Mouse (Mus musculus) midbrain, embryonic 12.5 days (tissue): Measurements from ENCODE around the gene Slc9b2. TPM values are rescaled to one million over a fixed set of nuclear protein-coding genes. Genes with fewer than 3 reads are reported as not detected.

Source experiments
- ATAC-seq: fragments of 200-750 bp; cut with Nextera tagmentation; 2 replicates; pipeline ENCODE4 v1.8.0; 2017; ENCODE audit warnings: low read depth, moderate TSS enrichment, moderate library complexity; ENCODE audit not compliant: low FRiP score
- H3K27ac ChIP-seq: fragments of 300-500 bp; sonication (generic); replicated peaks from 2 replicates; pipeline ENCODE4 v1.5.1; 2016; ENCODE audit warnings: mild to moderate bottlenecking
- H3K27me3 ChIP-seq: fragments of 300-500 bp; sonication (generic); 2 replicates; pipeline ENCODE4 v1.6.1; 2016; ENCODE audit warnings: mild to moderate bottlenecking
- H3K36me3 ChIP-seq: fragments of 300-500 bp; sonication (generic); 2 replicates; pipeline ENCODE4 v1.6.1; 2016
- H3K4me1 ChIP-seq: fragments of 300-500 bp; sonication (generic); 2 replicates; pipeline ENCODE4 v1.6.1; 2016
- H3K4me2 ChIP-seq: fragments of 300-500 bp; sonication (generic); replicated peaks from 2 replicates; pipeline ENCODE4 v1.6.1; 2016; ENCODE audit warnings: mild to moderate bottlenecking, moderate library complexity
- H3K4me3 ChIP-seq: fragments of 300-500 bp; sonication (generic); 2 replicates; pipeline ENCODE4 v1.5.1; 2016; ENCODE audit warnings: mild to moderate bottlenecking
- H3K9ac ChIP-seq: fragments of 300-500 bp; sonication (generic); replicated peaks from 2 replicates; pipeline ENCODE4 v1.6.1; 2016; ENCODE audit warnings: mild to moderate bottlenecking, moderate library complexity
- H3K9me3 ChIP-seq: fragments of 300-500 bp; sonication (generic); 2 replicates; pipeline ENCODE4 v1.6.1; 2016; ENCODE audit warnings: mild to moderate bottlenecking
- WGBS: fragments of 180-500 bp; shearing (Covaris S2); methylation state at CpG from one replicate; pipeline ENCODE4 v1.1.7; 2016; 5-methylcytosine and 5-hydroxymethylcytosine counted together
- polyA plus RNA-seq: library from polyadenylated mRNA; unstranded; fragments of >200 nt; fragmentation: Nextera tagmentation; extraction: Ambion mirVana; gene quantifications from 2 replicates; pipeline ENCODE4 v1.2.1, GENCODE M21; 2016

Gene Slc9b2
- polyA plus RNA-seq, 1 experiment from 2014 or later: 0.98 TPM

DNA sequence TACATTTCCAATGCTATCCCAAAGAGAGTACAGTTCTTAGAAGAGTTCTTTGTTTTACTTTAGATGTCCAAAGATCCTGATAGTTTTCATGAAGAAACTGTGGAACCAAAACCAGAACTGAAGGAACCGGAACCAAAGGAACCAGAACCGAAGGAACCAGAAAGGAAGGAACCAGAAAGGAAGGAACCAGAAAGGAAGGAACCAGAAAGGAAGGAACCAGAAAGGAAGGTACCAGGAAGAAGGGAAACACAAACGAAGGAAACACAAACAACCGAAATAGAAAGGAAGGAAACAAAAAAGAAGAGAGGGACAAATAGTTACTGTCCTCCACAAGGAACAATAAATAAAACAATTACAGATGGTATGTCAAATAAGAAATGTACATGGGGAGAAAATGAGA, 49.9 kb downstream of the Slc9b2 start:
- no peaks in the 10 kb centered on the region for H3K27me3 ChIP-seq
- no peaks in the 10 kb centered on the region for H3K4me1 ChIP-seq
- ATAC-seq: no peak
- 87% methylated on average over 4 of the region's 4 CpGs for WGBS
- H3K9me3 ChIP-seq: no peaks in the 10 kb centered on the region
- no peak overlapping the region for H3K4me3 ChIP-seq
- no peaks in the 10 kb centered on the region for H3K36me3 ChIP-seq
- H3K27ac ChIP-seq: no peak overlapping the region
- no peak overlapping the region for H3K4me2 ChIP-seq
- no peak overlapping the region for H3K9ac ChIP-seq

DNA sequence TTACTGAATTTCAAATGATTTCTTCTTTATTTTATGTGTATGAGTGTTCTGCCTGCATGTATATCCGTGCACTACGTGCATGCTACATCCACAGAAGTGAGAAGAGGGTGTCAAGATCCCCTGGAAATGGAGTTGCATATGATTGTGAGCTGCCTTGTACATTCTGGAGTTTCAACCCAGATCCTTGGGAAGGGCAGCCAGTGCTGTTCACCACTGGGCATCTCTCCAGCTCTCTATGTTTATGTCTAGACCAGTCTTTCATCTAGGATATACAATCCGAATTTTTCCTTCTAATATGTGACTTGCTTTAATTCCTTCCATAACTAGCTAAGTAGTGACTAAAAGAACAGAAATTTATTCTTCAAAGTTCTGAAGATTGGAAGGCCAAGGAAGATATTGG, 68.3 kb downstream of the Slc9b2 start:
- no peak for ATAC-seq
- H3K9ac ChIP-seq: no peak overlapping the region
- WGBS: 82% methylated on average over 3 of the region's 3 CpGs
- H3K9me3 ChIP-seq: no peaks in the 10 kb centered on the region
- H3K4me3 ChIP-seq: no peak overlapping the region
- no peaks in the 10 kb centered on the region for H3K36me3 ChIP-seq
- H3K4me2 ChIP-seq: no peak overlapping the region
- H3K4me1 ChIP-seq: no peaks in the 10 kb centered on the region
- no peaks in the 10 kb centered on the region for H3K27me3 ChIP-seq
- no peak overlapping the region for H3K27ac ChIP-seq

DNA sequence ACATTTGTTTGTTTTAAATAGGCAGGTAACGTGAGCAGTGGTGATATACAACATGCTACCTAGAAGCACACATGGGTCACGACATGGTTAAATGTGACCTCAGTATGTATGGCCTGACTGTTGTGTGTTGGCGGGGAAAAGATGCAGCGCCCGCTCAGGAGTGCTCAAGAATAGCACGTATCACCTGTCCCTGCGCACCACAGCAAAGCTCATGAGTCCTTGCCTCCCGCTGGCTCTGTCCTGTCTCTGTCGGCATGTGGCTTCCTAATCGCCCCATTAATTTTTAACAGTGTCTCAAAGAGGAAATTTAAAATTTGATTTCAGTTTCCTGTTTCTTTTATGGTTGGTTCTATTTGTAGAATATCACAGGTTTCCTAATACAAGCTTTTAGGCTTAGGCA, 69.9 kb downstream of the Slc9b2 start:
- no peaks in the 10 kb centered on the region for H3K9me3 ChIP-seq

DNA sequence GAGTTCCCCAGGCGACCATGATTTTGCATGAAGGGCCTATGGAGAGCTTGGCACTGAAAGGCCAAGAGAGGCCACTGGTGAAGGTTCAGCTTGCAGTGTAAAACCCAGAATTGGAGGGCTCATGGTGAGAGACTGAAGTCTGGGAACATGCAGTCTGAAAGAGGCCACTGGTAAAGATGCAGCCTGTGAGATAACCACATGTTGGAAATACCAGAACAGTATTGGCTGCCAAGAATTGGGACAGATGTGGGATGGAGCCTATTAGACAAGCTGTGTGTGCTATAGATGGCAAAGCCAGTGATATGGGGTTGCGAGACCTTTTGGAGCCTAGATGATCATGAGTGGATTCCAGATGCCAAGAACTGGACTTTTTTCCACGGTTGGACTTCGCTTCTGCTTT, 72.4 kb downstream of the Slc9b2 start:
- Histone ChIP-seq H3K36me3 (no peaks in the 10 kb centered on the region), H3K4me1 (no peaks in the 10 kb centered on the region), H3K4me2 (no peak overlapping the region), H3K27me3 (no peaks in the 10 kb centered on the region), H3K4me3 (no peak overlapping the region), H3K9ac (no peak overlapping the region), H3K9me3 (no peaks in the 10 kb centered on the region), H3K27ac (no peak overlapping the region)
- ATAC-seq: no peak
- 98% methylated on average over 4 of the region's 4 CpGs for WGBS

More for the DNA sequence above, 69.9 kb downstream of the Slc9b2 start:
- no peak overlapping the region for H3K4me2 ChIP-seq
- H3K4me1 ChIP-seq: no peaks in the 10 kb centered on the region
- no peaks in the 10 kb centered on the region for H3K27me3 ChIP-seq
- WGBS: 87% methylated on average over 10 of the region's 10 CpGs
- H3K9ac ChIP-seq: no peak overlapping the region
- H3K27ac ChIP-seq: no peak overlapping the region
- H3K4me3 ChIP-seq: no peak overlapping the region
- ATAC-seq: no peak
- no peaks in the 10 kb centered on the region for H3K36me3 ChIP-seq

DNA sequence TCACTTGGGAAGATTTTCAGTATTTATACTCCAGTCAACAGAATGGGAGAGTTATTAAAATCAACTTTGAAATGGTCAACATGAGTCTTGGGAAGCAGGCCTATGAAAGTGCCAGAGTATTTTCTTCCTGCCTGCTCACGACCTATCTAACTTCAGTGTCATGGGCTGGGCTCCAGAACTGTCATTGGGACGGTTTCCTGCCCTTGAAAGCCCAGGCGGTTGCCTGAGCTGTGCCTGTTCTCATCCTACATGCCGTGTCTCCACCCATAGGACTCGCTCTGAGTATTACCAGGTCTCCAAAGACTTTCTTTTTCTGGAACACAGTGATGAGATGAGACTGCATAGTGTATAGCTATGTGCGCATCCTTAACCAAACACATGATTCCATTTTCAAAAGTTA, 85.7 kb downstream of the Slc9b2 start:
- Histone ChIP-seq H3K4me3 (no peak overlapping the region), H3K9me3 (no peaks in the 10 kb centered on the region), H3K4me1 (no peaks in the 10 kb centered on the region), H3K36me3 (no peaks in the 10 kb centered on the region), H3K27ac (no peak overlapping the region), H3K4me2 (no peak overlapping the region), H3K27me3 (no peaks in the 10 kb centered on the region), H3K9ac (no peak overlapping the region)
- no peak for ATAC-seq
- 80% methylated on average over 6 of the region's 6 CpGs for WGBS

Other genes with a start within 250 kb of the Slc9b2 start
- 33.9 and 35.4 TPM in 2 replicates for gene Cenpe, start 95.2 kb upstream of the Slc9b2 start, polyA plus RNA-seq
- 5.4 and 6.3 TPM in 2 replicates for gene Bdh2, start 26.5 kb upstream of the Slc9b2 start, polyA plus RNA-seq
- gene Slc9b1, start 40.3 kb downstream of the Slc9b2 start, polyA plus RNA-seq: 0.22 TPM in 1 of 2 replicates, not detected in the other
- 93.1 and 93.3 TPM in 2 replicates for gene Cisd2, start 116.2 kb downstream of the Slc9b2 start, polyA plus RNA-seq
- gene Ube2d3, start 130.4 kb downstream of the Slc9b2 start, polyA plus RNA-seq: 497 and 504 TPM in 2 replicates
- gene Manba, start 177.9 kb downstream of the Slc9b2 start, polyA plus RNA-seq: 4.2 and 6.1 TPM in 2 replicates